Mouse (Mus musculus) embryonic facial prominence, embryonic 15.5 days (tissue): ENCODE results near the gene D10Wsu102e. TPM values are rescaled to one million over a fixed set of nuclear protein-coding genes. Genes with fewer than 3 reads are reported as not detected.

Source experiments
- ATAC-seq: fragments of 200-750 bp; cut with Nextera tagmentation; 2 replicates; pipeline ENCODE4 v1.8.0; 2017; ENCODE audit warnings: low read depth, moderate TSS enrichment; ENCODE audit not compliant: insufficient number of reproducible peaks, low FRiP score, low TSS enrichment
- H3K27ac ChIP-seq: fragments of 300-500 bp; sonication (generic); replicated peaks from 2 replicates; pipeline ENCODE4 v1.5.1; 2015; ENCODE audit warnings: mild to moderate bottlenecking, inconsistent platforms
- H3K27me3 ChIP-seq: fragments of 300-500 bp; sonication (generic); 2 replicates; pipeline ENCODE4 v1.6.1; 2015; ENCODE audit warnings: inconsistent platforms
- H3K36me3 ChIP-seq: fragments of 300-500 bp; sonication (generic); 2 replicates; pipeline ENCODE4 v1.6.1; 2015; ENCODE audit warnings: mild to moderate bottlenecking, inconsistent platforms
- H3K4me1 ChIP-seq: fragments of 300-500 bp; sonication (generic); 2 replicates; pipeline ENCODE4 v1.6.1; 2015; ENCODE audit warnings: inconsistent platforms
- H3K4me2 ChIP-seq: fragments of 300-500 bp; sonication (generic); replicated peaks from 2 replicates; pipeline ENCODE4 v1.6.1; 2015; ENCODE audit warnings: mild to moderate bottlenecking, inconsistent platforms
- H3K4me3 ChIP-seq: fragments of 300-500 bp; sonication (generic); replicated peaks from 2 replicates; pipeline ENCODE4 v1.5.1; 2015; ENCODE audit warnings: mild to moderate bottlenecking, inconsistent platforms
- H3K9ac ChIP-seq: fragments of 300-500 bp; sonication (generic); 2 replicates; pipeline ENCODE4 v1.6.1; 2015; ENCODE audit warnings: inconsistent platforms
- H3K9me3 ChIP-seq: fragments of 300-500 bp; sonication (generic); replicated peaks from 2 replicates; pipeline ENCODE4 v1.6.1; 2016; ENCODE audit warnings: inconsistent platforms
- WGBS: fragments of 180-500 bp; shearing (Covaris S2); methylation state at CpG from one replicate; pipeline ENCODE4 v1.1.7; 2015; 5-methylcytosine and 5-hydroxymethylcytosine counted together
- polyA plus RNA-seq: library from polyadenylated mRNA; unstranded; fragments of >200 nt; fragmentation: Nextera tagmentation; extraction: Ambion mirVana; gene quantifications from 2 replicates; pipeline ENCODE4 v1.2.1, GENCODE M21; 2015

The D10Wsu102e gene
- polyA plus RNA-seq, 1 experiment from 2014 or later: 0.61 TPM

GRCm38 (mm10) chr10:83331811-83332210, 28.2 kb upstream of the D10Wsu102e start:
- Histone ChIP-seq H3K9ac (no peak overlapping the region), H3K36me3 (no peaks in the 10 kb centered on the region), H3K4me1 (peaks cover 5% of the 10 kb centered on the region), H3K9me3 (no peaks in the 10 kb centered on the region), H3K4me2 (no peak overlapping the region), H3K4me3 (no peak overlapping the region), H3K27me3 (peaks cover 25% of the 10 kb centered on the region), H3K27ac (no peak overlapping the region)
- no peak for ATAC-seq
- WGBS: 88% methylated on average over 5 of the region's 5 CpGs

DNA sequence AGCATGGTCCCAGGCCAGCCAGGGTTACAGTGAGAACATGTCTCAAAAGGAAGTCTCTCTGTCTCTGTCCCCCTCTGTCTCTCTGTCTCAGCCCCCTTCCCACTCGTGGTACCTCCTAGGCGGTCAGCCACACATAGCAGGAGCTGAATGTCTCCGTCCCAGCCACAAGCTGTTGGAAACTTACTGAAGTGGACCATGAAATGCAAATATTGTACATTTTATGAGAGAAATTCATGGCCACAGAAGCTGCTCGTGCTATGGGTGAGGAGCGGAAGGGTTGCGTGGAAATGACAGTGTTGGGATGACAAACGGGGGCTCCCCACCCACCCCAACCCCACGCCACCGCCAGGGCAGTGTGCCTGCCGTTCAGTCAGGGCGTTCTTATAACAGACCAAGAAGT, 27.4 kb upstream of the D10Wsu102e start:
- H3K4me3 ChIP-seq: no peak overlapping the region
- ATAC-seq: no peak
- H3K27me3 ChIP-seq: peaks cover 33% of the 10 kb centered on the region
- H3K36me3 ChIP-seq: no peaks in the 10 kb centered on the region
- H3K27ac ChIP-seq: no peak overlapping the region
- WGBS: 84% methylated on average over 11 of the region's 11 CpGs
- no peak overlapping the region for H3K9ac ChIP-seq
- H3K4me2 ChIP-seq: no peak overlapping the region
- H3K4me1 ChIP-seq: peaks cover 10% of the 10 kb centered on the region
- no peaks in the 10 kb centered on the region for H3K9me3 ChIP-seq

DNA sequence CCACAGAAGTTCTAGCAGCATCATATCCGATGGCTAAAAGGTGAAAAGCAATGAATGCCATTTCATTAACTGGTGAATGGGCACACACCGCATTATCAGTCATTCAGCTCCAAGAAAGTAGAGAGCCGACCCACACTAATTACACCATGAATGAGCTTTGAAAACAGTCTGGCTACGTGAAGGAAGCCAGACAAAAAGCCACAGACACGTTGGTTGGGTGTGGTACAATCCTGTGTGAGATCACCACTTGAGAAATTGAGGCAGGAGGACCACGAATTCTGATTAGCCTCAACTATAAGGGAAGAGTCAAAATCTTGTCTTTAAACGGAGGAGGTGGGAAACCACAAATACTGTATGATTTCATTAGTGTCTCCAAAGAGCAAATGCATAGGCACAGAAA, 23.7 kb upstream of the D10Wsu102e start:
- Histone ChIP-seq H3K27me3 (peaks cover 44% of the 10 kb centered on the region), H3K9me3 (no peaks in the 10 kb centered on the region), H3K4me2 (no peak overlapping the region), H3K9ac (no peak overlapping the region), H3K36me3 (no peaks in the 10 kb centered on the region), H3K27ac (no peak overlapping the region), H3K4me1 (peaks cover 10% of the 10 kb centered on the region), H3K4me3 (no peak overlapping the region)
- WGBS: 29% methylated on average over 7 of the region's 7 CpGs
- no peak for ATAC-seq

- Histone ChIP-seq H3K4me2 (peak within 1 kb of the TSS; percentile 97), H3K4me1 (peaks cover 10% of the 10 kb centered on the region), H3K27me3 (peaks cover 44% of the 10 kb centered on the region), H3K9ac (peak within 1 kb of the TSS; percentile 52), H3K4me3 (peak within 1 kb of the TSS; percentile 61), H3K27ac (0 out of 2 replicates have a peak within 1 kb of the TSS, but pooled peaks have one; percentile 25), H3K9me3 (no peaks in the 10 kb centered on the region), H3K36me3 (no peaks in the 10 kb centered on the region)
- under 1% methylated on average over 73 of the region's 102 CpGs for WGBS
- ATAC-seq: peak; percentile 83
Observed at GRCm38 (mm10) chr10:83337159-83337951, 22.7 kb upstream of the D10Wsu102e start, which contains the start of gene Slc41a2. Slc41a2 (minus strand) TSS chr10:83337882.

DNA sequence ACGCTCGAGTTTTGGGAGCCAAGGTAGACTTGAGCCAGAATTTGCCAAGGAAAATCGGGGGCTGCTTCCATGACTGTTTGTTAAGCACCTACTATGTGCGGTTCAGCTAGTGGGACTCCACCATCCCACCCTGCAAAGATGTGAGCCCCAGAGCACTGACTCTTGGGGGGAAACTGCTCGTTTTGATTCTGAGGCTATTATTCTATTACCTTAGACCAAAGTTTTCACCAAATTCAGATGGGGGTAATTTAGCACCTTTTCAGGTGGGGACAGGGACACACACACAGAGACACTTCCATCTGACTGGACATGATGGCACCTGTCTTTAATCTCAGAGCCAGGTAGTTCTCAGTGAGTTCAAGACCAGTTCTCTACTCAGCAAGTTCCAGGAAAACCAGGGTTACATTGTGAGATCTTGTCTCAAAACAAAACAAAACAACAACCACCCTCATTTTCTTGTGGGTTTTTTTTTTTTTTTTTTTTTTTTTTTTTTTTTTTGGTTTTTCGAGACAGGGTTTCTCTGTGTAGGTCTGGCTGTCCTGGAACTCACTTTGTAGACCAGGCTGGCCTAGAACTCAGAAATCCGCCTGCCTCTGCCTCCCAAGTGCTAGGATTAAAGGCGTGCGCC, 21.9 kb upstream of the D10Wsu102e start:
- Histone ChIP-seq H3K36me3 (no peaks in the 10 kb centered on the region), H3K27me3 (peaks cover 42% of the 10 kb centered on the region), H3K4me2 (peak overlapping the region; percentile 97), H3K27ac (no peak overlapping the region), H3K9me3 (no peaks in the 10 kb centered on the region), H3K4me1 (peaks cover 10% of the 10 kb centered on the region), H3K9ac (no peak overlapping the region), H3K4me3 (peak overlapping the region; percentile 61)
- WGBS: 54% methylated on average over 8 of the region's 9 CpGs
- no peak for ATAC-seq

DNA sequence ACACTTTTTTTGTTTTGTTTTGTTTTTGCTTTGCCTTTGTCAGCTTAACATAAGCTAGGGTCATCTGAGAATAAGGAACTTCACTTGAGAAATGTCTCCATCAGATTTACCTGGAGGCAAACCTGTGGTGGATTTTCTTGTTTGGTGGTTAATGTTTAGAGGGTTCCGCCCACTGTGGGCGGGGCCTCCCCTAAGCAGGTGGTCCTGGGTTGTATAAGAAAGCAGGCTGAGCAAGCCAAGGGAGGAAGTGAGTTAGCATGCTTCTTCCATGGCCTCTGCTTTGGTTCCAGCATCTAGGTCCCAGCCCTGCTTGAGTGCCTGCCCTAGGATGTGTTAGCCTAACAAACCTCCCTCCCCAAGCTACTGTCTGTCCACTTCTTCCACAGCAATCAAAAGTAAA, 18.8 kb upstream of the D10Wsu102e start:
- ATAC-seq: no peak
- H3K4me1 ChIP-seq: peaks cover 10% of the 10 kb centered on the region
- H3K27ac ChIP-seq: no peak overlapping the region
- H3K27me3 ChIP-seq: peaks cover 22% of the 10 kb centered on the region
- 33% methylated on average over 2 of the region's 2 CpGs for WGBS
- H3K9ac ChIP-seq: no peak overlapping the region
- H3K4me2 ChIP-seq: no peak overlapping the region
- H3K4me3 ChIP-seq: no peak overlapping the region
- H3K36me3 ChIP-seq: no peaks in the 10 kb centered on the region
- H3K9me3 ChIP-seq: no peaks in the 10 kb centered on the region

GRCm38 (mm10) chr10:83343171-83343570, 16.9 kb upstream of the D10Wsu102e start:
- no peak overlapping the region for H3K27ac ChIP-seq
- 0 out of 2 replicates have a peak, but pooled peaks cover 5% of the 10 kb centered on the region for H3K27me3 ChIP-seq
- H3K9me3 ChIP-seq: no peaks in the 10 kb centered on the region
- 70% methylated on average over 5 of the region's 5 CpGs for WGBS
- H3K4me2 ChIP-seq: no peak overlapping the region
- ATAC-seq: no peak
- no peaks in the 10 kb centered on the region for H3K4me1 ChIP-seq
- no peaks in the 10 kb centered on the region for H3K36me3 ChIP-seq
- H3K9ac ChIP-seq: no peak overlapping the region
- no peak overlapping the region for H3K4me3 ChIP-seq

DNA sequence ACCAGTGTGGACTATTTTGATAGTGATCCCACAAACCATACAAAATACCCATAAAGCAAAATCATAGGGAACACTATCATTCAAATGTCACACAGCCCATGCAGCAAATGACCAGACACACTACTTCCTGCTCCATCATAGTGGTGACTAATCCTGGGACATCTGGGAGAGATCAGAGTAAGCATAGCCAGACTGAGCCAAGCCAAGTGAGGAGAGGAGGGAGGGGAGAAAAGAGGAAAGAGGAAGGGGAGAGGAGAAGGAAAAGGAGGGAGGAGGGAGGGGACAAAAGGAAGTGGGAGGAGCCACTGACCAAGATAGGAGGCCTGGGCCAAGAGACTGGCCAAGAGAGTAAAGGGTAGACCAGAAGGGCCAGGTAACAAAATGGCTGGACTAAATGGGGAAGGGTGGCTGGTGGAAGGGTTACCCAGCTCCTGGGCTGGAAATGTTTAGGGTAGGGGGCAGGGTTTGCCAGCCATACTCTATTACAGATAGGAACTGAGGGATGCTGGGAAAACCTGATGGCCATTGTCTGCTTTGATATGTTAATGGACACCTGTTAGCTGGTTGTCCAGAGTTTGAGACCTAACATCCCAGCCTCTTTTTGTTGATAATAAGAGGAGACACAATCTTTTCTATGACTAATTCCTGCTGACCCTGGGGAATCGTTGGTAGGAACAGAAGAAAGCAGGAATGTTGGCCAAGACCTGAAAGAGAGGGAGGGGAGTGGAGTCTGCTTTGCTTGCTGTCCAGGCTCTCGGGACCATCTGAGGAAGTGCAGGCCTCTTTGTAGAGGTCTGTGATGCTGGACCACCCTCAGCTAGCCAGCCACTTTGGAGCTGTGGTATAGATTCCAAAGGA, 16.0 kb upstream of the D10Wsu102e start:
- Histone ChIP-seq H3K9me3 (no peaks in the 10 kb centered on the region), H3K4me3 (no peak overlapping the region), H3K9ac (no peak overlapping the region), H3K4me1 (no peaks in the 10 kb centered on the region), H3K4me2 (no peak overlapping the region), H3K27me3 (0 out of 2 replicates have a peak, but pooled peaks cover 5% of the 10 kb centered on the region), H3K36me3 (no peaks in the 10 kb centered on the region), H3K27ac (no peak overlapping the region)
- 60% methylated on average over 2 of the region's 2 CpGs for WGBS
- peak; percentile 65; the same call in 1 of the 2 replicates for ATAC-seq

DNA sequence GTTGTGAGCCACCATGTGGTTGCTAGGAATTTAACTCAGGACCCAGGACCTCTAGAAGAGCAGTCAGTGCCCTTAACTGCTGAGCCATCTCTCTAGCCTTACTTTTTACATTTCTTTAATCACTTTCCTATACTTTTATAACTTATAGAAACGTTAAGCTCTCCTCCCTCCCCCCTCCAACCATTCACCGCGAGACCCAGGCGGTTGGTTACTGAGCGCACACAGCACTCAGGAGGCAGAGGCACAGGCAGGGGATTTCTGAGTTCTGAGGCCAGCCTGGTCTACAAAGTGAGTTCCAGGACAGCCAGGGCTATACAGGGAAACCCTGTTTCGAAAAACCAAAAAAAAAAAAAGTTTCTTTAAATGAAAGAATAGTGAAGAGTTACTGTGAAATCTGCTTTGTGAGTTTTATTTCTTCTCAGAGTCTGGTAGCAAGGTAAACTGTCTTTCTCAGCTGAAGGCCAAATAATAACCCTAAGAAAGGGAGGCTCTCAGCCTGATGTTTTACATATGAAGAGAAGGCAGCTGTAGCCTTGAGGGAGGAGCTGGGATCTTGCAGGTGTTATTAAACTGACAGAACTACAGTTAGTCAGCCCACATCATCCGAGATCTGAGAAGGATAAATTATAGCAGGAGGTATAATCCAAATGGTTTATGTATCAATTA, 14.2 kb upstream of the D10Wsu102e start:
- no peak for ATAC-seq
- 46% methylated on average over 7 of the region's 7 CpGs for WGBS
- no peak overlapping the region for H3K27ac ChIP-seq
- H3K36me3 ChIP-seq: no peaks in the 10 kb centered on the region
- H3K9me3 ChIP-seq: no peaks in the 10 kb centered on the region
- H3K4me3 ChIP-seq: no peak overlapping the region
- H3K4me2 ChIP-seq: no peak overlapping the region
- H3K4me1 ChIP-seq: no peaks in the 10 kb centered on the region
- no peak overlapping the region for H3K9ac ChIP-seq
- H3K27me3 ChIP-seq: no peaks in the 10 kb centered on the region

DNA sequence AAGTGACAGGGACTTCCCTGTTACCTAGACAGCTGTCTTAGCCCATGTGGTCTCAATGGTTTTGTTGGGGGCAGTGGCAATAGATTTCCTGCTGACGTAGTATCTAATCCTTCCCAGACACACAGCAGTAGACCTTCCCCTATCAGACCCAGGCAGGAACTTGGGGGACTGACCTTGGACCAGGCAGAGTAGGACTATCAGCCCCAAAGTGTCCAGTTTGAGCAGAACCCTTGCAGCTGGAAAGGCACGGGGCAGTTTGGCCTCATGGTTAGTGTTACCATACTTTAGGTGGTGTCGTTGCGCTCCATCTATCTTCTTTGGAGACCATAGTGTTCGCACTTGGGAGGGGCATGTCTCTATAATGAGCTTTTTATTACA, 13.7 kb upstream of the D10Wsu102e start:
- Histone ChIP-seq H3K27ac (no peak overlapping the region), H3K4me3 (no peak overlapping the region), H3K9ac (no peak overlapping the region), H3K4me2 (no peak overlapping the region), H3K36me3 (no peaks in the 10 kb centered on the region), H3K27me3 (no peaks in the 10 kb centered on the region), H3K4me1 (no peaks in the 10 kb centered on the region), H3K9me3 (no peaks in the 10 kb centered on the region)
- 82% methylated on average over 5 of the region's 5 CpGs for WGBS
- ATAC-seq: no peak

DNA sequence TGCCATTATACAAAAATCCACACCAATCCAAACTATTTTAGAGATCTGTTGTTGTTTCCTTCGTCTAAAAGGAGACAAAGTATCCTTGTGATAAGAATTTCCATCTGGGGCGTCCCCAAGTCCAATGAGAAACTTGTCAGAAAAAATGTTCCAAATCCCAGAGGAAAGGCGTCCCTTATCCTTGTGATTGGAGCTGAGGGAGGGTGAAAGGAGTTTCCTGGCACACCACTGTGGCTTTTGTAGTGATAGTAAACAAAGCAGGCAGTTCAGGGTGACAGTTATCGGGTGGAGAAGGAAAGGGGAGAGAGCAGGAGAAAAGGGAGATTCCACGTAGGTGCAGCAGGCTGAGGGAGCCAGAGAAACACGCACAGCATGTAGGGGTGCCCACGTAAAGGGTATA, 12.5 kb upstream of the D10Wsu102e start:
- no peak overlapping the region for H3K27ac ChIP-seq
- no peak overlapping the region for H3K9ac ChIP-seq
- no peak overlapping the region for H3K4me2 ChIP-seq
- H3K4me1 ChIP-seq: no peaks in the 10 kb centered on the region
- no peak overlapping the region for H3K4me3 ChIP-seq
- no peaks in the 10 kb centered on the region for H3K27me3 ChIP-seq
- 35% methylated on average over 7 of the region's 7 CpGs for WGBS
- H3K36me3 ChIP-seq: no peaks in the 10 kb centered on the region
- no peaks in the 10 kb centered on the region for H3K9me3 ChIP-seq
- ATAC-seq: no peak
